Mouse (Mus musculus) forebrain, embryonic 14.5 days (tissue): ENCODE measurements around the gene Ccni. TPM values are rescaled to one million over a fixed set of nuclear protein-coding genes. Genes with fewer than 3 reads are reported as not detected.

Experiments used
- ATAC-seq: fragments of 200-750 bp; cut with Nextera tagmentation; 2 replicates; pipeline ENCODE4 v1.8.0; 2017; ENCODE audit warnings: mild to moderate bottlenecking, moderate library complexity
- DNase-seq: peaks from one replicate; pipeline ENCODE4 v3.0.0-alpha.2; 2015; ENCODE audit warnings: low spot score
- H3K27ac ChIP-seq: fragments of 300-500 bp; sonication (generic); 2 replicates; pipeline ENCODE4 v1.5.1; 2014; ENCODE audit warnings: low read depth, mild to moderate bottlenecking, control low read depth, low read length, moderate library complexity
- H3K27me3 ChIP-seq: fragments of 300-500 bp; sonication (generic); replicated peaks from 2 replicates; pipeline ENCODE4 v1.6.1; 2014; ENCODE audit warnings: low read length, control low read depth, mixed read lengths; ENCODE audit not compliant: control insufficient read depth, insufficient read depth
- H3K36me3 ChIP-seq: fragments of 300-500 bp; sonication (generic); 2 replicates; pipeline ENCODE4 v1.6.1; 2014; ENCODE audit warnings: low read length, control low read depth; ENCODE audit not compliant: control insufficient read depth, insufficient read depth
- H3K4me1 ChIP-seq: fragments of 300-500 bp; sonication (generic); 2 replicates; pipeline ENCODE4 v1.6.1; 2014; ENCODE audit warnings: antibody characterized with exemption, low read length, control low read depth; ENCODE audit not compliant: control insufficient read depth, insufficient read depth
- H3K4me2 ChIP-seq: fragments of 300-500 bp; sonication (generic); 2 replicates; pipeline ENCODE4 v1.6.1; 2014; ENCODE audit warnings: mild to moderate bottlenecking, control low read depth, low read length
- H3K4me3 ChIP-seq: fragments of 300-500 bp; sonication (generic); 2 replicates; pipeline ENCODE4 v1.5.1; 2014; ENCODE audit warnings: low read depth, low read length, control low read depth
- H3K9ac ChIP-seq: fragments of 300-500 bp; sonication (generic); 2 replicates; pipeline ENCODE4 v1.6.1; 2014; ENCODE audit warnings: mild to moderate bottlenecking, low read length, control low read depth, moderate library complexity
- H3K9me3 ChIP-seq: fragments of 300-500 bp; sonication (generic); replicated peaks from 2 replicates; pipeline ENCODE4 v1.6.1; 2016; ENCODE audit warnings: low read length, control low read depth, mixed read lengths; ENCODE audit not compliant: control insufficient read depth
- WGBS: fragments of 180-500 bp; shearing (Covaris S2); extraction: QIAGEN DNeasy Blood & Tissue Kit; methylation state at CpG from one replicate; pipeline ENCODE4 v1.1.7; 2014; 5-methylcytosine and 5-hydroxymethylcytosine counted together
- polyA plus RNA-seq: library from polyadenylated mRNA; unstranded; fragments of >200 nt; fragmentation: Nextera tagmentation; extraction: Ambion mirVana; gene quantifications from 2 replicates; pipeline ENCODE4 v1.2.1, GENCODE M21; 2014

The Ccni gene
- polyA plus RNA-seq, 1 experiment from 2014 or later, result 209 TPM

DNA sequence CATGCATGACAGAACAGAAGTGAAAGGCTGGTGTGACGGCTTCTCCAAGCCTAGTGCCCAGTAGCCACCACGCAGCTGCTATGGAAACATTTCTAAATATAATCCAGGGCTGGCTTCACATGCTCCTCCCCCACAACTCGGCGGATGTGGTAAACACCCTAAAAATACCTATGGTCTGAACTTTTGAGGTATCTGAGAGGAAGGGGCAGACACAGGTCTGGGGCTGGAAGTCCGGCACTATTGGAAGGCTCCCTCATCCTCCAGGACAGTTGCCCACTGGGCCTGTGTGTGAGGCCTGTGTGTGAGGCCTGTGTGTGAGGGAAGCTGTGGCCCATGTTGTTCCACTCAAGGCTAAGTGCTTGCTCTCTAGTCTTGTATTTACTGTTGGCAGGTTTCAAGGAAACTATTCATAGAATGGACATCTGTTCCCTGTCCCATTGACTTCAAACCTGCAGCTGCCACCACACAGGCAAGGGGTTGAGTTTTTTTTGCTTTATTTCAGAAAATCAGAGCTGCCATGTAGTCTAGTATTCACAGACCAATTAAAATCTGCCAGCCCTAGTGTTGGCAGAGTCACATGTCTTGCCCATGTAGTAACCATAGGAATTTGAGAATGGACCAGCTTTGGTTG lies 69.2 kb downstream of the Ccni start:
- H3K4me2 ChIP-seq, result no peak overlapping the region
- H3K4me3 ChIP-seq, result no peak overlapping the region
- peak; percentile 54 for ATAC-seq
- H3K4me1 ChIP-seq, result peaks cover 11% of the 10 kb centered on the region; the same call in 1 of the 2 replicates
- WGBS, result 74% methylated on average over 5 of the region's 5 CpGs
- H3K9ac ChIP-seq, result no peak overlapping the region
- peak; percentile 43 for DNase-seq
- no peaks in the 10 kb centered on the region for H3K9me3 ChIP-seq
- peaks cover 28% of the 10 kb centered on the region; the same call in 1 of the 2 replicates for H3K36me3 ChIP-seq
- peak overlapping the region; percentile 1; the same call in 1 of the 2 replicates for H3K27ac ChIP-seq
- no peaks in the 10 kb centered on the region for H3K27me3 ChIP-seq

DNA sequence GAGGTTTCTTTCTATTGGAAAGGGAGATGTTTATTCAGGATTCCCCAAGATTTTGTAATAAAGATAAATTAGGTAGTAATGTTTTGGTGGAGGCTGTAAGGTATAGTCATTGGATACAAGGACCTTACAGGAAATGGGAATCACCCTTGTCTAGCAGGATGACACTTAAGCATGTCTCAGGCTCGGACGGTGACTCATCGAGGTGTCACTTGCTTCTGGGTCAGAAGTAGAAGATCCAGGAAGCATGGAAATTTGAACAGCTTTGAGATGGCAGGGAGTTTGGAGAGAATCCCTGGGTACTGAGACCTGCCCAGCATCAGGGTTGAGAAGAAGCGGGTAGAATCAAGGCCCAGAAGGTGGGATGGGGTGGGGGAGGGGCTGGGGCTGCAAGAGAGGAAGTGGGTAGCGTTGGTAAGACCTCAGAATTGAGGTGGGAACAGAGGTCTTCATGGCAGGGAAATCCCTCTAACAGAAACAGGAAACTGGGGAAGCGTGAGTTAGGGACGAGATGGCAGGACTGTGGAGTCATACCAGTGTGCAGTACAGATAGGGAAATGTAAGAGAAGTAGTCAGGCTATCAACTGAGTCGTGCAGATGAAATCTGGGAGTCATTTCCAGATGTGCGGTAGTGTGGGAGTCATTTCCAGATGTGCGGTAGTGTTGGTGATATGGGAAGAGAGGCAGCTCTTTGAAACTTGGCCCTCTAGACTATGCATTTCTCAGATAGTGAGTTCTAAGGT lies 70.8 kb downstream of the Ccni start:
- Histone ChIP-seq H3K4me2 (no peak overlapping the region), H3K36me3 (peaks cover 13% of the 10 kb centered on the region; the same call in 1 of the 2 replicates), H3K4me1 (peaks cover 22% of the 10 kb centered on the region), H3K27ac (no peak overlapping the region), H3K4me3 (no peak overlapping the region), H3K9ac (no peak overlapping the region), H3K27me3 (no peaks in the 10 kb centered on the region), H3K9me3 (no peaks in the 10 kb centered on the region)
- DNase-seq (no peak), ATAC-seq (no peak)
- 91% methylated on average over 10 of the region's 10 CpGs for WGBS

DNA sequence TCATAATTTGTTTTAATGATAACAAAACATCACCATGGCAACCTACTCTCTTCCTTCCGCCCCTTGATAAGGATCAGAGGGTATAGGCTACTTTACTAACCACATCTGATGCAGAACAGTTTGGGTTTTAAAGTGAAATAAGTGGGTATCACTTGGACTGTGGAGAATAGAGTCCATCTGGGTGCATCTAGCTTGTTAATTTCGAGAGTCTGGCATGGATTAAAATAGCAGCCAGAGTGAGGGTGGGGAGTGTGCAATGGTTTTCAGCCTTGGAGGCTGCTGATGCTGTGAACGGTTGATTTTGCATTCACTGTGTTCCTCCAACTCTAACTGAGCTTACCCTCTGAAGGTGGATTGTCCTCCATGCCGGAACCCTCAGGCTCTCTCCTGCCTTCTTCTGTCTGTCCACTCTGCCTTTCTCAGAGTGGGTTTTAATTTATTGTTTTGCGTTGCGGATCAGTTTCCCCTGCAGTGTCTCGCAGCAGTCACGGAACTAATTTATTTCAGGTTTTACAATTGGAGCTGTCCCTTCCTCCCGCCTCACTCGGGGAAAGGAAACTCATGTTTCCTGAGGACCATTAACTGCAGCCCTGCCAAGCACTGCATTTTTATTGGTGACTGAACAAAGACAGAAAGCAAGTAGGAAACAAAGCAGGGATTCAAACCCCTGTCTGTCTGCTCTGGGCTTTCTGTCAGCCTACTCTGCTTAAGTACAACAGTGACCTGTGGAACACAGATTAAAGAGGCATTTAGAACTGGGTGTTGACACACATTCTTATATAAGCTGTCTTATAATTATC lies 72.7 kb downstream of the Ccni start:
- Histone ChIP-seq H3K9ac (0 out of 2 replicates have a peak overlapping the region, but pooled peaks have one; percentile 9), H3K27me3 (no peaks in the 10 kb centered on the region), H3K36me3 (no peaks in the 10 kb centered on the region), H3K9me3 (no peaks in the 10 kb centered on the region), H3K27ac (peak overlapping the region; percentile 40; the same call in 1 of the 2 replicates), H3K4me3 (no peak overlapping the region), H3K4me2 (peak overlapping the region; percentile 35; the same call in 1 of the 2 replicates), H3K4me1 (peaks cover 40% of the 10 kb centered on the region)
- DNase-seq (peak; percentile 60), ATAC-seq (peak; percentile 25; the same call in 1 of the 2 replicates)
- 8% methylated on average over 10 of the region's 10 CpGs for WGBS

Other genes with a start within 250 kb of the Ccni start
- gene Sowahb, start 161.5 kb downstream of the Ccni start, polyA plus RNA-seq, result 0.05 TPM in 1 of 2 replicates, not detected in the other
- 149 and 167 TPM in 2 replicates for gene Sept11, start 113.1 kb downstream of the Ccni start, polyA plus RNA-seq
- 2.7 and 2.8 TPM in 2 replicates for gene 2010109A12Rik, start within 50 bp of the Ccni start, polyA plus RNA-seq
- 140 and 156 TPM in 2 replicates for gene Ccng2, start 60.8 kb upstream of the Ccni start, polyA plus RNA-seq